Mouse (Mus musculus): Measurements from ENCODE around the gene Crcp. TPM values are rescaled to one million over a fixed set of nuclear protein-coding genes. Genes with fewer than 3 reads are reported as not detected.

The Crcp gene
- polyA plus RNA-seq, 1 experiment: 56.5 TPM

- TF ChIP-seq POLR2A (IDR thresholded peaks at IDR 0.05; ENCODE audit: control insufficient read depth, low read depth, low read length) (no peak), CTCF (IDR thresholded peaks at IDR 0.05; ENCODE audit: control insufficient read depth, insufficient read depth, insufficient replicate concordance, low read depth, low read length) (peak; percentile 67; the same call in 1 of the 2 replicates)
- Histone ChIP-seq H3K27me3 (ENCODE audit: control insufficient read depth, insufficient read depth, low read length) (no peaks in the 10 kb centered on the region), H3K4me3 (ENCODE audit: control insufficient read depth, low read depth, low read length) (no peak overlapping the region), H3K4me1 (ENCODE audit: control insufficient read depth, insufficient read depth, low read length) (peaks cover 12% of the 10 kb centered on the region), H3K27ac (ENCODE audit: control insufficient read depth, insufficient read depth, low read depth, low read length) (no peak overlapping the region), H3K36me3 (ENCODE audit: control insufficient read depth, insufficient read depth, low read length) (no peaks in the 10 kb centered on the region)
These were observed 52.2 kb downstream of the Crcp start for GRCm38 (mm10) chr5:130081181-130081881.

GRCm38 (mm10) chr5:130082431-130082830 is 53.3 kb downstream of the Crcp start:
- Histone ChIP-seq H3K27ac (ENCODE audit: control insufficient read depth, insufficient read depth, low read depth, low read length) (no peak overlapping the region), H3K27me3 (ENCODE audit: control insufficient read depth, insufficient read depth, low read length) (no peaks in the 10 kb centered on the region), H3K4me1 (ENCODE audit: control insufficient read depth, insufficient read depth, low read length) (peaks cover 12% of the 10 kb centered on the region), H3K4me3 (ENCODE audit: control insufficient read depth, low read depth, low read length) (no peak overlapping the region), H3K36me3 (ENCODE audit: control insufficient read depth, insufficient read depth, low read length) (no peaks in the 10 kb centered on the region)
- TF ChIP-seq POLR2A (IDR thresholded peaks at IDR 0.05; ENCODE audit: control insufficient read depth, low read depth, low read length): no peak
- TF ChIP-seq CTCF (IDR thresholded peaks at IDR 0.05; ENCODE audit: control insufficient read depth, insufficient read depth, insufficient replicate concordance, low read depth, low read length): no peak

DNA sequence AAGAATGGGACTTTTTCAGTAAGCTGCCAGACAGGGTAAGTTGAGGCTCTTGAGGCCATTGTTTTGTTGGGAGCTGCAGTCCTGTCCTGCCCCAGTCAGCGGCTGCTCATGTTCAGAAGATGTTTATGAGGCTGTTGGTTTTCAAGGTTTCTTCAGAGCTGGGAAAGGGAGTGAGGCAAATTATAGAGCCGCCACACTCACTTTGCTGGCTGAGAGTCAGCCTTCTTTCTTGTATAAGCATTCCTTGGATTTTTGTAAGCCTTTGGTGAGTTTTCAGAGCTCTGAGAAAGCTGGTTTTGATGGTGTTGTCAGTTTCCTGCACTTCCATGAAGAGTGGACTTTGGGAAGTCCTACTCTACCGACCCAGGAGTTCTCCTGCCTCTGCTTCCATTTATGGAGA is 55.2 kb downstream of the Crcp start:
- H3K27ac ChIP-seq (ENCODE audit: control insufficient read depth, insufficient read depth, low read depth, low read length): 0 out of 2 replicates have a peak overlapping the region, but pooled peaks have one; percentile 19
- peaks cover 2% of the 10 kb centered on the region for H3K4me1 ChIP-seq (ENCODE audit: control insufficient read depth, insufficient read depth, low read length)
- no peak overlapping the region for H3K4me3 ChIP-seq (ENCODE audit: control insufficient read depth, low read depth, low read length)
- TF ChIP-seq POLR2A (IDR thresholded peaks at IDR 0.05; ENCODE audit: control insufficient read depth, low read depth, low read length) (no peak), CTCF (IDR thresholded peaks at IDR 0.05; ENCODE audit: control insufficient read depth, insufficient read depth, insufficient replicate concordance, low read depth, low read length) (no peak)
- no peaks in the 10 kb centered on the region for H3K36me3 ChIP-seq (ENCODE audit: control insufficient read depth, insufficient read depth, low read length)
- H3K27me3 ChIP-seq (ENCODE audit: control insufficient read depth, insufficient read depth, low read length): no peaks in the 10 kb centered on the region

DNA sequence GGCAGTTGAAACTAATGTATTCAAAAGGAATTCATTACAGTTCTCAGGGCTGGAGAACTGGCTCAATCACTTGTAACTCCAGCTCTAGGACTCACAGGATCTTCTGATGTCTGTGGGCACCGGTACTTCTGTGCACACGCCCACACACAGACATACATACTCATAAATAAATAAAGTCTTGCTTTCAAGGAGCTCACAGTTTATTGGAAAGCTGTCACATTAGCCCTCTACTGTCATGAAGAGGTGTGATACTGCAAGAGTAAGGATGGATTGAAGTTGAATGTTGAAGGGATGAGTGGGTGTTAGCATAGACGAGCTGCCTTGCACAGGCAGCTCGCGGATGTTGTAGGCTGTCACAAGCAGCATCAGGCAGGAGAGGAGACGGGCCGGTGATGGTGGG is 58.9 kb downstream of the Crcp start:
- Histone ChIP-seq H3K4me3 (ENCODE audit: control insufficient read depth, low read depth, low read length) (no peak overlapping the region), H3K27ac (ENCODE audit: control insufficient read depth, insufficient read depth, low read depth, low read length) (no peak overlapping the region), H3K27me3 (ENCODE audit: control insufficient read depth, insufficient read depth, low read length) (no peaks in the 10 kb centered on the region), H3K4me1 (ENCODE audit: control insufficient read depth, insufficient read depth, low read length) (no peaks in the 10 kb centered on the region), H3K36me3 (ENCODE audit: control insufficient read depth, insufficient read depth, low read length) (no peaks in the 10 kb centered on the region)
- TF ChIP-seq CTCF (IDR thresholded peaks at IDR 0.05; ENCODE audit: control insufficient read depth, insufficient read depth, insufficient replicate concordance, low read depth, low read length) (no peak), POLR2A (IDR thresholded peaks at IDR 0.05; ENCODE audit: control insufficient read depth, low read depth, low read length) (no peak)

GRCm38 (mm10) chr5:130088612-130089011 is 59.5 kb downstream of the Crcp start:
- TF ChIP-seq POLR2A (IDR thresholded peaks at IDR 0.05; ENCODE audit: control insufficient read depth, low read depth, low read length) (no peak), CTCF (IDR thresholded peaks at IDR 0.05; ENCODE audit: control insufficient read depth, insufficient read depth, insufficient replicate concordance, low read depth, low read length) (no peak)
- no peak overlapping the region for H3K27ac ChIP-seq (ENCODE audit: control insufficient read depth, insufficient read depth, low read depth, low read length)
- H3K36me3 ChIP-seq (ENCODE audit: control insufficient read depth, insufficient read depth, low read length): no peaks in the 10 kb centered on the region
- H3K4me3 ChIP-seq (ENCODE audit: control insufficient read depth, low read depth, low read length): no peak overlapping the region
- no peaks in the 10 kb centered on the region for H3K27me3 ChIP-seq (ENCODE audit: control insufficient read depth, insufficient read depth, low read length)
- no peaks in the 10 kb centered on the region for H3K4me1 ChIP-seq (ENCODE audit: control insufficient read depth, insufficient read depth, low read length)

- Histone ChIP-seq H3K36me3 (ENCODE audit: control insufficient read depth, insufficient read depth, low read length) (no peaks in the 10 kb centered on the region), H3K27ac (ENCODE audit: control insufficient read depth, insufficient read depth, low read depth, low read length) (no peak overlapping the region)
These were observed 60.1 kb downstream of the Crcp start for GRCm38 (mm10) chr5:130089177-130089576.

DNA sequence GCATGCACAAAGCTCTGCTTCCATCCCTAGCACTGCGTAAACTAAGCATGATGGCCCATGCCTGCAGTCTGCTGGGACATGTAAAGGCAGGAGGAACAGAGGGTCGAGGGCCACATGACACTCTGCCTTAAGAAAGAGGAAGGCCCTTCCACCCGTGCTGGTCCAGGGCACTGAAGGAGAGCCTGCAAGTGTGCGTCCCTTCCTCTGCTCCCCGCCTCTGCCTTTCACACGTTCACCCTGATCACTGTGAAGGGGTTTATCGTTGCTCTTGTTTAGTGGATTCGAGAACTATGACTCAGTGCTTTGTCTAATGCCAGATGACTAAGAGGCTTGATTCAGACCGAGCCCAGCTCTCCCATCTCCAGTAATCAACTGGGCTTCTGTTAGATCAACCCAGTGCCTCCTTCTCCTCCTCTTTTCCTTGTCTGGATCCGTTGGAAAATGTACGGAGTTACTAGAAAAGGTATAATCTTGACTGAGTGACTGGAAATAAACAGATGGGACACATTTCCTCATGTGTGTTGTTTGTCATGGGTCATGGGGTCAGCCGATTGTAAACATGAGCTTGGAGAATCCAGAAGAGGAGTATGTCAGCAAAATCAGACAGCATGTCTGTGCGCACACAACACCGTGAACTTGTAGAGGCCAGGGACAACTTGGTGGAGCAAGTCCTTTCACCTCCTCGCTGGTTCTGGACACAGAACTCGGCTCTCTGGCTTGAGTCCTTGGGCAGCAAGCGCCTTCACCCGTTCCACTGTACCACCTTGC is 60.7 kb downstream of the Crcp start:
- no peak for TF ChIP-seq CTCF (IDR thresholded peaks at IDR 0.05; ENCODE audit: control insufficient read depth, insufficient read depth, insufficient replicate concordance, low read depth, low read length)
- no peak for TF ChIP-seq POLR2A (IDR thresholded peaks at IDR 0.05; ENCODE audit: control insufficient read depth, low read depth, low read length)
- Histone ChIP-seq H3K4me1 (ENCODE audit: control insufficient read depth, insufficient read depth, low read length) (no peaks in the 10 kb centered on the region), H3K27me3 (ENCODE audit: control insufficient read depth, insufficient read depth, low read length) (no peaks in the 10 kb centered on the region), H3K4me3 (ENCODE audit: control insufficient read depth, low read depth, low read length) (no peak overlapping the region), H3K27ac (ENCODE audit: control insufficient read depth, insufficient read depth, low read depth, low read length) (no peak overlapping the region; the same call in 1 of the 2 replicates), H3K36me3 (ENCODE audit: control insufficient read depth, insufficient read depth, low read length) (no peaks in the 10 kb centered on the region)

More at GRCm38 (mm10) chr5:130089177-130089576, 60.1 kb downstream of the Crcp start:
- TF ChIP-seq POLR2A (IDR thresholded peaks at IDR 0.05; ENCODE audit: control insufficient read depth, low read depth, low read length): no peak
- no peak for TF ChIP-seq CTCF (IDR thresholded peaks at IDR 0.05; ENCODE audit: control insufficient read depth, insufficient read depth, insufficient replicate concordance, low read depth, low read length)
- no peak overlapping the region for H3K4me3 ChIP-seq (ENCODE audit: control insufficient read depth, low read depth, low read length)
- no peaks in the 10 kb centered on the region for H3K27me3 ChIP-seq (ENCODE audit: control insufficient read depth, insufficient read depth, low read length)
- H3K4me1 ChIP-seq (ENCODE audit: control insufficient read depth, insufficient read depth, low read length): no peaks in the 10 kb centered on the region
